Mouse (Mus musculus) inflammation-experienced regulatory T-cells (primary cell): ENCODE data around the gene Olfr196. TPM values are rescaled to one million over a fixed set of nuclear protein-coding genes. Genes with fewer than 3 reads are reported as not detected.

Experiments
- polyA plus RNA-seq, 2 experiments: library from polyadenylated mRNA; unstranded; fragments of 100-300 nt; shearing (Covaris generic); gene quantifications; one replicate each; pipeline ENCODE4 v1.2.1; 2017

Gene Olfr196
- 1 to 10 TPM in 1 of 2 experiments, under 1 TPM in 1; 0.30 to 2.8 TPM for polyA plus RNA-seq

DNA sequence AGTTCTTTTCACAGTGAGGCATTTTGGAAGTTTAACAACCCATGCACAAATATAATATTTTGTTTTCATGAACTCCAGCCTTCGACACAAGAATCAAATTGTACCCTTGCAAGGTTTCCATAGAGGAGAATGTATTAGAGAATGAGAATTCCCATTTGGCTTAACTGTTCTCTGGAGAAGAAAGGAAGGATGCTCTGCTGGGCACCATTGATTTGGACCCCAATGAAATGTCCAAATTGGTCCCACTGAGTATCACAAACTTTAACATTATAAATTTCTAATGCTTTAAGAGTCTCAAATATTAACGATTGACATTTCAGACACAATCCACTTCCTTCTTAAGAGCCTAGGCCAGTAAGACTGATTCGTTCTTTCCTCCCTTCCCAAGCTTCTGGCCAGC is at the start of gene Olfr196:
Gene Olfr196 (minus strand): TSS at position 101 of the 400 bp plus-strand sequence.

GRCm38 (mm10) chr16:59219667-59220066 is 49.4 kb upstream of the Olfr196 start, which contains the start of gene Olfr199:
TSS of gene Olfr199 (minus strand) at chr16:59219767.

GRCm38 (mm10) chr16:59203433-59203832 is 33.2 kb upstream of the Olfr196 start, which contains the start of gene Olfr198:
TSS of gene Olfr198 (minus strand) at chr16:59203533.

GRCm38 (mm10) chr16:59146746-59147145 is 23.5 kb downstream of the Olfr196 start, which contains the start of gene Olfr195:
TSS of gene Olfr195 (plus strand) at chr16:59147046.

GRCm38 (mm10) chr16:59120969-59121368 is 49.3 kb downstream of the Olfr196 start, which contains the start of gene Olfr194:
TSS of gene Olfr194 (minus strand) at chr16:59121069.

Other genes with a start within 250 kb of the Olfr196 start
- gene Olfr181, start 241.7 kb downstream of the Olfr196 start, polyA plus RNA-seq, result not detected
- not detected for gene Olfr180, start 241.1 kb downstream of the Olfr196 start, polyA plus RNA-seq
- gene Olfr183, start 175.1 kb downstream of the Olfr196 start, polyA plus RNA-seq, result under 1 TPM in 1 of 2 experiments, not detected in 1; 0.24 TPM
- under 1 TPM in 1 of 2 experiments, not detected in 1; 0.18 TPM for gene Olfr186, start 140.2 kb downstream of the Olfr196 start, polyA plus RNA-seq
- under 1 TPM in 1 of 2 experiments, not detected in 1; 0.92 TPM for gene Olfr187, start 130.7 kb downstream of the Olfr196 start, polyA plus RNA-seq
- gene Olfr190, start 92.4 kb downstream of the Olfr196 start, polyA plus RNA-seq, result under 1 TPM; 0.05 to 0.07 TPM
- gene Olfr191, start 80.6 kb downstream of the Olfr196 start, polyA plus RNA-seq, result under 1 TPM in 1 of 2 experiments, not detected in 1; 0.20 TPM
- gene Olfr193, start 58.6 kb downstream of the Olfr196 start, polyA plus RNA-seq, result not detected
- gene Olfr194, start 49.4 kb downstream of the Olfr196 start, polyA plus RNA-seq, result under 1 TPM in 1 of 2 experiments, not detected in 1; 0.18 TPM
- gene Olfr195, start 23.4 kb downstream of the Olfr196 start, polyA plus RNA-seq, result not detected
- not detected for gene Olfr198, start 33.1 kb upstream of the Olfr196 start, polyA plus RNA-seq
- gene Olfr199, start 49.3 kb upstream of the Olfr196 start, polyA plus RNA-seq, result not detected
- gene Olfr201, start 102.2 kb upstream of the Olfr196 start, polyA plus RNA-seq, result under 1 TPM in 1 of 2 experiments, not detected in 1; 0.18 TPM
- under 1 TPM in 1 of 2 experiments, not detected in 1; 0.84 TPM for gene Olfr202, start 116.3 kb upstream of the Olfr196 start, polyA plus RNA-seq
- gene Olfr203, start 128.4 kb upstream of the Olfr196 start, polyA plus RNA-seq, result not detected
- under 1 TPM in 1 of 2 experiments, not detected in 1; 0.22 TPM for gene Olfr204, start 147.8 kb upstream of the Olfr196 start, polyA plus RNA-seq
- not detected for gene Olfr205, start 160.7 kb upstream of the Olfr196 start, polyA plus RNA-seq
- gene Olfr206, start 178.8 kb upstream of the Olfr196 start, polyA plus RNA-seq, result under 1 TPM in 1 of 2 experiments, not detected in 1; 0.59 TPM
- gene Olfr209, start 193.5 kb upstream of the Olfr196 start, polyA plus RNA-seq, result not detected
- gene Gabrr3, start 236.9 kb upstream of the Olfr196 start, polyA plus RNA-seq, result under 1 TPM; 0.07 to 0.29 TPM